Mouse (Mus musculus): ENCODE data around the gene Ccdc63. TPM values are rescaled to one million over a fixed set of nuclear protein-coding genes. Genes with fewer than 3 reads are reported as not detected.
"Not testable (repeated sequence)": the region's sequence is repeated elsewhere in the genome, so short reads cannot be mapped to it uniquely, and the experiment has no call there.

The Ccdc63 gene
- polyA plus RNA-seq, 1 experiment from 2014 or later = not detected

- Histone ChIP-seq H3K27me3 (ENCODE audit: control insufficient read depth, insufficient read depth, low read length) (no peaks in the 10 kb centered on the region), H3K4me1 (ENCODE audit: control insufficient read depth, insufficient read depth, low read length) (no peaks in the 10 kb centered on the region), H3K4me2 (ENCODE audit: low read depth, low read length) (no peak overlapping the region), H3K9ac (replicated peaks; ENCODE audit: low read length) (no peak overlapping the region), H3K9me3 (replicated peaks; ENCODE audit: control insufficient read depth, low read length) (no peaks in the 10 kb centered on the region), H3K4me3 (ENCODE audit: low read depth, low read length) (no peak overlapping the region), H3K27ac (replicated peaks; ENCODE audit: low read depth, low read length) (peak overlapping the region; percentile 53; the same call in 1 of the 2 replicates), H3K36me3 (replicated peaks; ENCODE audit: control insufficient read depth, insufficient read depth, low read depth, low read length) (no peaks in the 10 kb centered on the region)
- ATAC-seq (replicated peaks; ENCODE audit: insufficient number of reproducible peaks, low FRiP score, low TSS enrichment, low read depth) = no peak
- no peak for DNase-seq (ENCODE audit: low spot score)
Observed at GRCm38 (mm10) chr5:122146609-122147008, 6.0 kb upstream of the Ccdc63 start.

- H3K9me3 ChIP-seq (replicated peaks; ENCODE audit: control insufficient read depth, low read length) = no peaks in the 10 kb centered on the region
- H3K36me3 ChIP-seq (replicated peaks; ENCODE audit: control insufficient read depth, insufficient read depth, low read depth, low read length) = no peaks in the 10 kb centered on the region
- no peak overlapping the region for H3K9ac ChIP-seq (replicated peaks; ENCODE audit: low read length)
- DNase-seq (ENCODE audit: low spot score) (peak; percentile 78), ATAC-seq (replicated peaks; ENCODE audit: insufficient number of reproducible peaks, low FRiP score, low TSS enrichment, low read depth) (no peak; the same call in 1 of the 2 replicates)
- whole genome bisulfite sequencing = 36% methylated on average over 10 of the region's 10 CpGs
- no peak overlapping the region for H3K4me3 ChIP-seq (ENCODE audit: low read depth, low read length)
- no peaks in the 10 kb centered on the region for H3K27me3 ChIP-seq (ENCODE audit: control insufficient read depth, insufficient read depth, low read length)
- no peaks in the 10 kb centered on the region for H3K4me1 ChIP-seq (ENCODE audit: control insufficient read depth, insufficient read depth, low read length)
- no peak overlapping the region for H3K4me2 ChIP-seq (ENCODE audit: low read depth, low read length)
- peak overlapping the region; percentile 53 for H3K27ac ChIP-seq (replicated peaks; ENCODE audit: low read depth, low read length)
Observed at GRCm38 (mm10) chr5:122146056-122146580, 5.5 kb upstream of the Ccdc63 start.

GRCm38 (mm10) chr5:122145381-122146055 is 4.9 kb upstream of the Ccdc63 start:
- Histone ChIP-seq H3K4me3 (ENCODE audit: low read depth, low read length) (no peak overlapping the region), H3K4me2 (ENCODE audit: low read depth, low read length) (no peak overlapping the region), H3K36me3 (replicated peaks; ENCODE audit: control insufficient read depth, insufficient read depth, low read depth, low read length) (no peaks in the 10 kb centered on the region), H3K27ac (replicated peaks; ENCODE audit: low read depth, low read length) (peak overlapping the region; percentile 53), H3K4me1 (ENCODE audit: control insufficient read depth, insufficient read depth, low read length) (no peaks in the 10 kb centered on the region), H3K9ac (replicated peaks; ENCODE audit: low read length) (no peak overlapping the region), H3K9me3 (replicated peaks; ENCODE audit: control insufficient read depth, low read length) (no peaks in the 10 kb centered on the region), H3K27me3 (ENCODE audit: control insufficient read depth, insufficient read depth, low read length) (no peaks in the 10 kb centered on the region)
- WGBS = 56% methylated on average over 15 of the region's 15 CpGs
- no peak for DNase-seq (ENCODE audit: low spot score)
- ATAC-seq (replicated peaks; ENCODE audit: insufficient number of reproducible peaks, low FRiP score, low TSS enrichment, low read depth) = no peak

- H3K4me1 ChIP-seq (ENCODE audit: control insufficient read depth, insufficient read depth, low read length) = no peaks in the 10 kb centered on the region
- ATAC-seq (replicated peaks; ENCODE audit: insufficient number of reproducible peaks, low FRiP score, low TSS enrichment, low read depth) (no peak), DNase-seq (ENCODE audit: low spot score) (no peak)
- H3K9me3 ChIP-seq (replicated peaks; ENCODE audit: control insufficient read depth, low read length) = no peaks in the 10 kb centered on the region
- no peak overlapping the region for H3K4me3 ChIP-seq (ENCODE audit: low read depth, low read length)
- H3K4me2 ChIP-seq (ENCODE audit: low read depth, low read length) = no peak overlapping the region
- H3K36me3 ChIP-seq (replicated peaks; ENCODE audit: control insufficient read depth, insufficient read depth, low read depth, low read length) = no peaks in the 10 kb centered on the region
- no peaks in the 10 kb centered on the region for H3K27me3 ChIP-seq (ENCODE audit: control insufficient read depth, insufficient read depth, low read length)
- no peak overlapping the region for H3K27ac ChIP-seq (replicated peaks; ENCODE audit: low read depth, low read length)
- 90% methylated on average over 4 of the region's 4 CpGs for WGBS
- no peak overlapping the region for H3K9ac ChIP-seq (replicated peaks; ENCODE audit: low read length)
Observed at GRCm38 (mm10) chr5:122144825-122145224, 4.2 kb upstream of the Ccdc63 start.

GRCm38 (mm10) chr5:122143543-122143942 is 2.9 kb upstream of the Ccdc63 start:
- no peaks in the 10 kb centered on the region for H3K36me3 ChIP-seq (replicated peaks; ENCODE audit: control insufficient read depth, insufficient read depth, low read depth, low read length)
- H3K9ac ChIP-seq (replicated peaks; ENCODE audit: low read length) = no peak overlapping the region
- H3K4me2 ChIP-seq (ENCODE audit: low read depth, low read length) = no peak overlapping the region
- H3K9me3 ChIP-seq (replicated peaks; ENCODE audit: control insufficient read depth, low read length) = no peaks in the 10 kb centered on the region
- DNase-seq (ENCODE audit: low spot score) (no peak), ATAC-seq (replicated peaks; ENCODE audit: insufficient number of reproducible peaks, low FRiP score, low TSS enrichment, low read depth) (no peak)
- no peak overlapping the region for H3K4me3 ChIP-seq (ENCODE audit: low read depth, low read length)
- H3K27ac ChIP-seq (replicated peaks; ENCODE audit: low read depth, low read length) = no peak overlapping the region
- WGBS = 87% methylated on average over 15 of the region's 15 CpGs
- no peaks in the 10 kb centered on the region for H3K27me3 ChIP-seq (ENCODE audit: control insufficient read depth, insufficient read depth, low read length)
- no peaks in the 10 kb centered on the region for H3K4me1 ChIP-seq (ENCODE audit: control insufficient read depth, insufficient read depth, low read length)

GRCm38 (mm10) chr5:122142230-122142992 is 1.8 kb upstream of the Ccdc63 start:
- Histone ChIP-seq H3K4me2 (ENCODE audit: low read depth, low read length) (no peak overlapping the region), H3K4me1 (ENCODE audit: control insufficient read depth, insufficient read depth, low read length) (no peaks in the 10 kb centered on the region), H3K27me3 (ENCODE audit: control insufficient read depth, insufficient read depth, low read length) (no peaks in the 10 kb centered on the region), H3K9me3 (replicated peaks; ENCODE audit: control insufficient read depth, low read length) (no peaks in the 10 kb centered on the region), H3K36me3 (replicated peaks; ENCODE audit: control insufficient read depth, insufficient read depth, low read depth, low read length) (no peaks in the 10 kb centered on the region), H3K27ac (replicated peaks; ENCODE audit: low read depth, low read length) (no peak overlapping the region), H3K4me3 (ENCODE audit: low read depth, low read length) (no peak overlapping the region), H3K9ac (replicated peaks; ENCODE audit: low read length) (no peak overlapping the region)
- no peak for ATAC-seq (replicated peaks; ENCODE audit: insufficient number of reproducible peaks, low FRiP score, low TSS enrichment, low read depth)
- 53% methylated on average over 8 of the region's 8 CpGs for WGBS
- peak; percentile 58 for DNase-seq (ENCODE audit: low spot score)

- not testable (repeated sequence) for H3K4me2 ChIP-seq (ENCODE audit: low read depth, low read length); H3K27ac ChIP-seq (replicated peaks; ENCODE audit: low read depth, low read length); H3K4me3 ChIP-seq (ENCODE audit: low read depth, low read length); ATAC-seq (replicated peaks; ENCODE audit: insufficient number of reproducible peaks, low FRiP score, low TSS enrichment, low read depth); DNase-seq (ENCODE audit: low spot score); H3K36me3 ChIP-seq (replicated peaks; ENCODE audit: control insufficient read depth, insufficient read depth, low read depth, low read length); H3K27me3 ChIP-seq (ENCODE audit: control insufficient read depth, insufficient read depth, low read length); H3K4me1 ChIP-seq (ENCODE audit: control insufficient read depth, insufficient read depth, low read length); H3K9ac ChIP-seq (replicated peaks; ENCODE audit: low read length); H3K9me3 ChIP-seq (replicated peaks; ENCODE audit: control insufficient read depth, low read length)
- 61% methylated on average over 2 of the region's 2 CpGs for WGBS
Observed at GRCm38 (mm10) chr5:122139771-122140170, 852 bp downstream of the Ccdc63 start.

- 69% methylated on average over 15 of the region's 15 CpGs for WGBS
- no peak overlapping the region for H3K4me3 ChIP-seq (ENCODE audit: low read depth, low read length)
- ATAC-seq (replicated peaks; ENCODE audit: insufficient number of reproducible peaks, low FRiP score, low TSS enrichment, low read depth) = no peak
Observed at GRCm38 (mm10) chr5:122138856-122139255, 1.8 kb downstream of the Ccdc63 start.

More at GRCm38 (mm10) chr5:122138856-122139255, 1.8 kb downstream of the Ccdc63 start:
- no peak overlapping the region for H3K27ac ChIP-seq (replicated peaks; ENCODE audit: low read depth, low read length)
- H3K4me1 ChIP-seq (ENCODE audit: control insufficient read depth, insufficient read depth, low read length) = no peaks in the 10 kb centered on the region
- no peaks in the 10 kb centered on the region for H3K36me3 ChIP-seq (replicated peaks; ENCODE audit: control insufficient read depth, insufficient read depth, low read depth, low read length)
- no peak for DNase-seq (ENCODE audit: low spot score)
- H3K9ac ChIP-seq (replicated peaks; ENCODE audit: low read length) = no peak overlapping the region
- H3K4me2 ChIP-seq (ENCODE audit: low read depth, low read length) = no peak overlapping the region
- H3K27me3 ChIP-seq (ENCODE audit: control insufficient read depth, insufficient read depth, low read length) = no peaks in the 10 kb centered on the region
- no peaks in the 10 kb centered on the region for H3K9me3 ChIP-seq (replicated peaks; ENCODE audit: control insufficient read depth, low read length)
